8 mouse cellular contexts compared by ENCODE assay signal in genomic region chr6:72512386-72513070, GRCm38 (mm10). TPM values are rescaled to one million over a fixed set of nuclear protein-coding genes. Genes with fewer than 3 reads are reported as not detected.
DNase-seq lines count a peak whose midpoint lies in the region; ATAC-seq and TF ChIP-seq lines count a peak whose summit lies in the region.

No protein-coding gene starts in this region.

- ATAC-seq in forebrain, embryonic 16.5 days = peak; percentile 85
- peak; percentile 89 for ATAC-seq in lung, embryonic 14.5 days (ENCODE audit: insufficient read depth)
- peak; percentile 38 for ATAC-seq in neutrophil, adult 5-6 weeks (ENCODE audit: extremely low read depth, insufficient number of reproducible peaks, low FRiP score, poor library complexity, severe bottlenecking)

- intact Hi-C loops in heart, postnatal 36 days (cut with DNase I) = loop anchor here (1.0 kb wide), 1 partner anchor 73 kb away; the partner anchor contains the start of gene Mat2a

- H3K4me1 ChIP-seq in ES-E14 (ENCODE audit: control insufficient read depth in 2 of 2, insufficient read depth in 2 of 2, low read length in 2 of 2, poor library complexity in 1 of 2) = peaks cover 2 to 12% of the 10 kb centered on the region in 2 experiments; a peak in 2 of 4 replicates
- peaks cover 24% of the 10 kb centered on the region for H3K4me1 ChIP-seq in forebrain, embryonic 16.5 days (replicated peaks; ENCODE audit: control insufficient read depth, insufficient read depth, low read length)
- H3K4me1 ChIP-seq in lung, embryonic 14.5 days (ENCODE audit: insufficient read depth) = peaks cover 19% of the 10 kb centered on the region; the same call in 1 of the 2 replicates

- peak overlapping the region; percentile 71 for H3K4me2 ChIP-seq in forebrain, embryonic 16.5 days (ENCODE audit: low read length)
- peak overlapping the region; percentile 75 for H3K4me2 ChIP-seq in lung, embryonic 14.5 days

- no peaks in the 10 kb centered on the region for H3K27me3 ChIP-seq in forebrain, embryonic 16.5 days (replicated peaks; ENCODE audit: control insufficient read depth, insufficient read depth, low read length)
- H3K27me3 ChIP-seq in lung, embryonic 14.5 days (ENCODE audit: insufficient read depth, low read length) = no peaks in the 10 kb centered on the region

- DNase-seq in ES-E14 (ENCODE audit: low read depth, low spot score) = peak; percentile 54
- DNase-seq in cerebellum, adult 11-12 months = peak; percentile 85
- DNase-seq in heart, postnatal 36 days = peak; percentile 93 to 95
- peak; percentile 90 to 93 for DNase-seq in layer of hippocampus, adult 8-10 months (ENCODE audit: low spot score in 2 of 2)
- DNase-seq in lung, embryonic 14.5 days = peak; percentile 94
- DNase-seq in testis, postnatal 14 days (ENCODE audit: low spot score) = peak; percentile 87

- in situ Hi-C loops in ES-E14 (cut with MboI; ENCODE audit: low sequenced_read_pairs in 2 of 2, unreplicated experiment in 2 of 2) = no loop called here

- H3K9ac ChIP-seq in ES-E14 (ENCODE audit: insufficient read depth, low read depth, low read length, poor library complexity, severe bottlenecking) = peak overlapping the region; percentile 67
- H3K9ac ChIP-seq in forebrain, embryonic 16.5 days (replicated peaks; ENCODE audit: low read depth, low read length) = peak overlapping the region; percentile 77
- peak overlapping the region; percentile 68 for H3K9ac ChIP-seq in lung, embryonic 14.5 days

- peak overlapping the region; percentile 27 to 40; a peak in 3 of 4 replicates for H3K4me3 ChIP-seq in ES-E14 (ENCODE audit: insufficient read depth in 1 of 2, low read depth in 1 of 2, low read length in 2 of 2, poor library complexity in 1 of 2, severe bottlenecking in 1 of 2)
- peak overlapping the region; percentile 41 for H3K4me3 ChIP-seq in forebrain, embryonic 16.5 days (replicated peaks; ENCODE audit: low read length)
- H3K4me3 ChIP-seq in lung, embryonic 14.5 days (ENCODE audit: low read depth, low read length) = peak overlapping the region; percentile 31

- no peaks in the 10 kb centered on the region for H3K36me3 ChIP-seq in ES-E14 (ENCODE audit: control insufficient read depth, insufficient read depth, low read length, poor library complexity, severe bottlenecking)
- no peaks in the 10 kb centered on the region for H3K36me3 ChIP-seq in forebrain, embryonic 16.5 days (ENCODE audit: control insufficient read depth, insufficient read depth)
- H3K36me3 ChIP-seq in lung, embryonic 14.5 days (ENCODE audit: insufficient read depth) = no peaks in the 10 kb centered on the region

- H3K9me3 ChIP-seq in ES-E14 (ENCODE audit: control insufficient read depth, insufficient read depth, low read depth, low read length) = no peaks in the 10 kb centered on the region
- no peaks in the 10 kb centered on the region for H3K9me3 ChIP-seq in forebrain, embryonic 16.5 days (ENCODE audit: control insufficient read depth, low read length)
- H3K9me3 ChIP-seq in lung, embryonic 14.5 days (ENCODE audit: low read depth, low read length) = no peaks in the 10 kb centered on the region

- WGBS in forebrain, embryonic 16.5 days = 3% methylated on average over 33 of the region's 33 CpGs
- 5% methylated on average over 33 of the region's 33 CpGs for WGBS in lung, embryonic 14.5 days

- no peak for TF ChIP-seq CTCF in lung, embryonic 14.5 days (IDR thresholded peaks at IDR 0.05; ENCODE audit: low read depth)

- peak overlapping the region; percentile 32; the same call in 1 of the 2 replicates for H3K27ac ChIP-seq in ES-E14 (ENCODE audit: insufficient read depth, low read depth, low read length, poor library complexity, severe bottlenecking)
- H3K27ac ChIP-seq in forebrain, embryonic 16.5 days (ENCODE audit: low read length) = peak overlapping the region; percentile 94
- H3K27ac ChIP-seq in lung, embryonic 14.5 days (ENCODE audit: low read depth) = peak overlapping the region; percentile 94

TF ChIP-seq in ES-E14, 5 proteins besides CTCF, POLR2A, EP300 and RAD21:
- TF ChIP-seq MAFK (IDR thresholded peaks at IDR 0.05; ENCODE audit: insufficient read depth, low read depth, low read length) (peak; percentile 94), CHD2 (IDR thresholded peaks at IDR 0.05; ENCODE audit: low read depth, low read length) (no peak), ZNF384 (IDR thresholded peaks at IDR 0.05; ENCODE audit: low read depth, low read length) (no peak)

RNA-seq across cellular contexts. Expression of gene Sh2d6, which starts 9.0 kb away (rescaled TPM):
- total RNA-seq in ES-E14 (2012; rRNA removed) = not detected in 2 replicates
- polyA plus RNA-seq in forebrain, embryonic 16.5 days (2015; fragmentation: Nextera tagmentation; extraction: Ambion mirVana) = 0.39 and 0.52 TPM in 2 replicates
- under 1 TPM; 0.33 to 0.35 TPM for total RNA-seq in heart, postnatal 36 days (2021)
- 1 to 10 TPM in 2 of 4 experiments, under 1 TPM in 2; 0.47 to 1.8 (median 1.3) TPM for total RNA-seq in layer of hippocampus, adult 8-10 months (2022)
- polyA plus RNA-seq in lung, embryonic 14.5 days (2014; fragmentation: Nextera tagmentation; extraction: Ambion mirVana) = not detected in 2 replicates
- 1.3 TPM in 1 of 2 replicates, not detected in the other for total RNA-seq in neutrophil, adult 5-6 weeks (2017)

RNA-seq across cellular contexts. Expression of gene Capg, which starts 31.7 kb away (rescaled TPM):
- total RNA-seq in ES-E14 (2012; rRNA removed) = 41.8 and 58.4 TPM in 2 replicates
- polyA plus RNA-seq in forebrain, embryonic 16.5 days (2015; fragmentation: Nextera tagmentation; extraction: Ambion mirVana) = 4.9 and 5.4 TPM in 2 replicates
- total RNA-seq in heart, postnatal 36 days (2021) = 10 to 100 TPM in 1 of 2 experiments, 1 to 10 TPM in 1; 9.0 to 10.3 TPM
- total RNA-seq in layer of hippocampus, adult 8-10 months (2022) = 10 to 100 TPM in 2 of 4 experiments, 1 to 10 TPM in 2; 4.6 to 31.2 (median 16.4) TPM
- 40.5 and 45.9 TPM in 2 replicates for polyA plus RNA-seq in lung, embryonic 14.5 days (2014; fragmentation: Nextera tagmentation; extraction: Ambion mirVana)
- total RNA-seq in neutrophil, adult 5-6 weeks (2017) = 145 and 178 TPM in 2 replicates

Comparison
In these comparisons a context has a peak if more than half of its experiments do, and no peak if none do; other contexts are left out.
1. Peak in every context shown above with its lines: DNase-seq, ATAC-seq, H3K4me3 ChIP-seq and H3K27ac ChIP-seq.
2. H3K27ac ChIP-seq: peak in every context shown above with its lines; median percentile 94 in forebrain, embryonic 16.5 days; 94 in lung, embryonic 14.5 days; 32 in ES-E14.
3. ATAC-seq: peak in every context shown above with its lines; median percentile 89 in lung, embryonic 14.5 days; 85 in forebrain, embryonic 16.5 days; 38 in neutrophil, adult 5-6 weeks.